Mouse (Mus musculus) c-Kit-positive CD71-positive TER-119-negative erythroid progenitor cells, embryonic 14.5 days (primary cell): ENCODE data around the gene 5330417C22Rik.

Experiments used
- DNase-seq: peaks from one replicate; pipeline ENCODE4 v3.0.0-alpha.2; 2013; ENCODE audit warnings: low read depth

5330417C22Rik gene

GRCm38 (mm10) chr3:108458866-108459265 lies 77.5 kb downstream of the 5330417C22Rik start:
- DNase-seq = no peak

GRCm38 (mm10) chr3:108458380-108458779 lies 78.0 kb downstream of the 5330417C22Rik start:
- no peak for DNase-seq

DNA sequence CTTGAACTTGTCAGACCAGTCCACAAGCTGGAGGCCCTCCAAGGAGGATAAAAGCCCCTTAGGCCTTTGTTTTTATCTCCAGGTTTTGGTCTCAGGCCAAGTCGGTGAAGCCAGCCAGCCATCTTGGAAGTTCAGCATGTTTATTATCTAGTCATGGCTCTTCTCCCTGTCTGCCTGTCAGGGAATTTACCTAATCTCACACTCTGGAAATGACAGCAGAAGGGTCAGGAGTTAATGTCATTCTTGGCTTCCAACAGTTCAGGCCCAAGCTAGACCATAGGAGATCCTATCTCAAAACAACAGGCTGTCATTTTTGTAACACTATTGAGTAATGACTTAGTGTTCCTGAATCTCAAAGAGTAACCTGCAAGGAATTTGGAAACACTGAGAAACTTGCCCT lies 82.2 kb downstream of the 5330417C22Rik start:
- DNase-seq = no peak

DNA sequence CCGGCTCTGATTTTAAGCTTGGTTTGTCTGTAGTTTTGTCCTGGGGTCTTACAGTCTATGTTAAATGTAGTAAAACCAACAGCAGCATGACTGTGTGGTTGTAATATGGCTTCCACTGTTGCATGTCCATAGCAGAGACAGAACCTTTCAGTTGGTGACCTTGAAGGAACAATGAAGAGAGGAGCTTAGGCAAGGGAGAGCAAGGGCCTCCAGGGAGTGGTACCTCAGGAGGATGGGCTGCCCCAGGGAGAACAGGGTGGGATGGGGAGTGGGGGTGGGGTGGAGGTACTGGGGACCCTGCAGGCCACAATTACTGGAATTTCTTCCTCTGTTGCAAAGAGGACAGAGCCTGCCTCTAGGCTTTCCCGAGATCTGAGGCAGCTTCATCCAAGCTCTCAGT lies 84.4 kb downstream of the 5330417C22Rik start:
- DNase-seq = no peak

DNA sequence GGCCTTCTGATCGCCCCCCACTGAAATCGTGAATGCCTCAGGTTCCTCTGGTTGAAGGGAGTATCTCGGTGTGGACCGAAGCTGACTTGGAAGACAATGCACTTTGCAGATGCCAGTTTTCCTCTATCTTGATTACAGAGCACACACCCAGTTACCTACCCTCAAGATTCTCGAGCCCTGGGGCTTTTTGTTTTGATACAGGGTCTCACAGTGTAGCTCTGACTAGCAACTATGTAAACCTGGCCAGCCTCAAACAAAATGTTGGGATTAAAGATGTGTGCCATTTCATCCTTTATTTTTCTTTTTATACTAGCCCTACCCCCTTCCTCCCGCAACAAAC lies 91.0 kb downstream of the 5330417C22Rik start:
- DNase-seq = no peak

DNA sequence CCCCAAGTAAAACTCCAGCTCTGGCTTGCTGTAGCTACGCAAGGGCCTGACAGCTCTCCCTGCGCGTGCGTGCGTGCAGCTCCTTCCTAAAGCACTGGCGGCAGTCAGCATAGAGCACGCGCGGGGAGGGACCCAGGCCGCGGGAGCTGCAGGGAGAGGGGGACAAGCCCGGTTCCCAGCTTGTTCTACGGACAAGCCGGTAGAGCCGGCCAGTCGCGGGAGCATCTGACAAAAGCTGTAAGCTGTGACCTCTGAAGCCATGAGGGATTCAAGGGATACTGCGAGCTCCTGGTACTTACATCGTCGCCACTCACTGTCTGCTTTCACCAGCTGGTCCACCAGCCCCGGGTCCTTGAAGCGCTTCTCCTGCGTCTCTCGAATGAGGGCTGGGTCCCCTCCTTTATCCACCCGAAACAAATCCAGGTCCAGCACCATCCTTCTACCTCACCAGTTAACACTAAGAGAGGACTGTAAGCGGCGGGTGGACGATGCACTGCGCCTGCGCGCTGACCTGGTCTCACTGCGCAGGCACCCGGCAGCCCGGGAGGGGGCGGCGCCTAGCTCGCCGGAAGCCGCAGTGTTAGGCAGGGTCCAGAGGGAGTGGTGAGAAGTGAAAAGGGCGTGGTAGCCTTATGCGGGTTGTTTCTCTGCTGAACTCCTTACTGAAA lies 91.5 kb downstream of the 5330417C22Rik start, which contains the start of gene Sars:
Sars (minus strand) TSS at position 512 of the 668 bp plus-strand sequence.
- DNase-seq = peak; percentile 87

GRCm38 (mm10) chr3:108444029-108444428 lies 92.3 kb downstream of the 5330417C22Rik start:
- DNase-seq = peak; percentile 68

DNA sequence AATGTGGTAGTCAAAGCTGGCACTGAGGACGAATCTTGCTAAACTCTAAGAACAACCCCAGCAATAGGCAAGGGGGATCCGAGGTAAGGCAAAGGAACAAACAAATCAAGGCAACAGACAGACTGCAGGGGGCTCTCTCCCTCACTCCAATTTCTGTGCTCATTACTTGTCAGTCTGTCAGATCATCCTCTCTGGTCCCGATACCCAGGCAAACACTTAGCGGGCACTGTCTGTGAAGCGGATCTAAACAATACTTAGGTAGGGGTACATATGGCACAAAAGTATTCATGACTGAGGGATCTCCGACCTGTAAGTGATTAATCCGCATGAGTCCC lies 100.0 kb downstream of the 5330417C22Rik start:
- no peak for DNase-seq

GRCm38 (mm10) chr3:108435701-108436379 lies 100.5 kb downstream of the 5330417C22Rik start:
- no peak for DNase-seq

DNA sequence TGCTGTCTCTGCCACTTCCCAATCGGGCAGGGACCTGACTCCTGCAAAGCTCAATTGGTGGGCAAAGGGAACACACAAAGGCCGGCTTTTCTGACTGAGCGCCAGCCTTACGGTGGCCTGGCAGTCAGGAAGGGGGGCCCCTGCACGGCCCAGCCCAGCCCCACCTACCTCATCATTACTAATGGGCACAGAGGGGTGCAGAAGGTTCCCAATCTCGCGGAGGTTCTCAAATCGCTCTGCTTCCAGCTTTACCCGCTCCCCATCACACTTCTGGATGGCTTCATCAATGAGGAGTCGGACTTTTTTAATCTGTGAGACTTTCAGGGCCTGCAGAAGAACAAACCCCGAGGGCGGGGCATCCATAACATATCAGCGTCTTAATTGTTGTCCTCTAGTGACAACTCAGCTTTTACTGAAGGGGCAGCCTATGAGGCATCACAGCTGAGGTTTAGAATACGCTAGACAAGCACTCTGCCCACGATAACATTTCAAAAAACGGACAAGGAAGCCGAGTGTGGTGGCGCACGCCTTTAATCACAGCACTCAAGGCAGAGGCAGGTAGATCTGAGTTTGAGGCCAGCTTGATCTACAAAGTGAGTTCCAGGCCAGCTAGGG lies 102.3 kb downstream of the 5330417C22Rik start:
- no peak for DNase-seq

- no peak for DNase-seq
These were observed 103.0 kb downstream of the 5330417C22Rik start for GRCm38 (mm10) chr3:108433188-108433880.

- DNase-seq = no peak
These were observed 103.7 kb downstream of the 5330417C22Rik start for GRCm38 (mm10) chr3:108432542-108433187.

- no peak for DNase-seq
These were observed 110.7 kb downstream of the 5330417C22Rik start for GRCm38 (mm10) chr3:108425624-108426018.

- no peak for DNase-seq
These were observed 111.3 kb downstream of the 5330417C22Rik start for GRCm38 (mm10) chr3:108424944-108425623.

DNA sequence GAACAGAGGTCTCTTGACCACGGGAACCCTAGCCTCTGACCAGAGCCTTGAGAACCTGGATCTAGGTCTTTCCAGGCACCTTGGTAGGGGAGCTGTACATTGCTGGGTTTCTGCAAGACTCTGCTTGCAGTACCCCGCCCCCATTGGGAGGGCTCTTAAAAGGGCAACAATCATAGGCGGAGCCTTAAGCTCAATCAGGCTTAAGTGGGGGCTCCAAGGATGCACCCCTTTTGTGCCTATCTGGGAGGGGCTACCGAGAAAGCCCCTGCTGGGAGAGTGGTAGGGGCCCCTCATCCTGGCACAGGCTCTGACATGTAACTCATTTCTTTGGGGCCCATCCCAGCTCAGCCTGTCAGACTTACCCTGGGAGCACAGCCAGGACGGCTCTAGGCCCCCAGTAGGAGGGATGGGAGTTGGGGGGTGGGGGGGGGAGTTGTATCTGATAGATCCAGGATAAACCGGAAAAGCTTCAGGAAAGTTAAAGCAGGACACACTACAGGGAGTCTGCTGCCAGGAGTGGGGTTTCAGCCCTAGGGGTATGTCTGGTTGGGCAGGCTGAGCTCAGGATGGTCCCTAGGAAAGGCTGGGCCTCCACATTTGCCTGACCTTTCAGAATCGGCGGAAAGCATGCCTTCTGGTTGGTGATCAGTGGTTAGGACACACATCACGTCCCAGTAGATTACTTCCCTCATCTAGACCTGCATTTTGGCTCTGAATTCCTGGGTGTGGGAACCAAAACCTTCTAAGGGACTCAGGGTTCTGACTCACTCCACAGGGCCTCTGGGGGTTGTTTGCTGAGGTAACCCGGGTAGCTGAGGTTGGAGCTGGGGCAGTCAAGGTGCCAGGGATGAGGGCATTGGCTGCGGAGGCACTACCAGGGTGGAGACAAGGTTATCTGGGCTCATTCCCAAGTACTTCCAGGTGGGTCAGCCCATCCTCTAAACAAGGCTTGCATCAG lies 112.2 kb downstream of the 5330417C22Rik start:
- peak; percentile 31 for DNase-seq

GRCm38 (mm10) chr3:108423006-108423405 lies 113.3 kb downstream of the 5330417C22Rik start:
- no peak for DNase-seq

- DNase-seq = peak; percentile 53
These were observed 120.5 kb downstream of the 5330417C22Rik start for GRCm38 (mm10) chr3:108415831-108416223.

- no peak for DNase-seq
These were observed 121.2 kb downstream of the 5330417C22Rik start, which contains the start of gene Celsr2 for GRCm38 (mm10) chr3:108414857-108415830. Gene Celsr2 (minus strand): TSS chr3:108415552.
